Mouse (Mus musculus): ENCODE results near the gene Smarcb1.

- TF ChIP-seq CTCF (IDR thresholded peaks at IDR 0.05; ENCODE audit: borderline replicate concordance, insufficient read depth, low read depth, low read length) (no peak), POLR2A (IDR thresholded peaks at IDR 0.05; ENCODE audit: borderline replicate concordance, insufficient read depth, low read length) (no peak)
Observed at GRCm38 (mm10) chr10:75904391-75904790, 17.0 kb downstream of the Smarcb1 start.

Measured in cerebellum, adult 2 months (tissue).